Comparison of ENCODE assay signal across 11 mouse cellular contexts in genomic region chr11:54724353-54725034, GRCm38 (mm10).
DNase-seq lines count a peak whose midpoint lies in the region; ATAC-seq and TF ChIP-seq lines count a peak whose summit lies in the region.
"Had no signal": no experiment of that assay in that cellular context is flagged by ENCODE, and none has a peak within 500 bp of the region (broad histone marks: within the 10 kb centered on the region; RNA-seq: fewer than 3 reads in every experiment).

No protein-coding gene starts in this region.

- H3K4me3 ChIP-seq in heart, embryonic 12.5 days: no peak overlapping the region
- H3K4me3 ChIP-seq in heart, adult 2 months: no peak overlapping the region
- no peak overlapping the region for H3K4me3 ChIP-seq in neural tube, embryonic 13.5 days
- H3K4me3 ChIP-seq in forebrain, postnatal 0 days (ENCODE audit: low read depth, low read length): no peak overlapping the region
- H3K4me3 ChIP-seq in intestine, embryonic 15.5 days (replicated peaks): no peak overlapping the region
- H3K4me3 ChIP-seq: embryonic facial prominence, embryonic 15.5 days; neural tube, embryonic 15.5 days had no signal

- peak overlapping the region; percentile 80 for H3K27ac ChIP-seq in heart, embryonic 12.5 days (ENCODE audit: poor library complexity, severe bottlenecking)
- no peak overlapping the region for H3K27ac ChIP-seq in heart, adult 2 months
- 0 out of 2 replicates have a peak overlapping the region, but pooled peaks have one; percentile 18 for H3K27ac ChIP-seq in neural tube, embryonic 13.5 days (replicated peaks)
- H3K27ac ChIP-seq in forebrain, postnatal 0 days (ENCODE audit: low read depth, low read length): no peak overlapping the region
- no peak overlapping the region for H3K27ac ChIP-seq in intestine, embryonic 15.5 days
- H3K27ac ChIP-seq: embryonic facial prominence, embryonic 15.5 days; neural tube, embryonic 15.5 days had no signal

- no peak for ATAC-seq in heart, embryonic 12.5 days (ENCODE audit: insufficient number of reproducible peaks, low FRiP score)
- no peak for ATAC-seq in neural tube, embryonic 13.5 days (ENCODE audit: low read depth)
- ATAC-seq in forebrain, postnatal 0 days: peak; percentile 59; the same call in 1 of the 2 replicates
- no peak for ATAC-seq in intestine, embryonic 15.5 days
- ATAC-seq: Patski had no signal

- H3K9ac ChIP-seq in heart, embryonic 12.5 days: peak overlapping the region; percentile 15; the same call in 1 of the 2 replicates
- H3K9ac ChIP-seq in heart, adult 2 months (ENCODE audit: low read depth, low read length): no peak overlapping the region
- no peak overlapping the region for H3K9ac ChIP-seq in neural tube, embryonic 13.5 days
- no peak overlapping the region for H3K9ac ChIP-seq in forebrain, postnatal 0 days
- no peak overlapping the region for H3K9ac ChIP-seq in intestine, embryonic 15.5 days
- H3K9ac ChIP-seq: embryonic facial prominence, embryonic 15.5 days; neural tube, embryonic 15.5 days had no signal

- TF ChIP-seq EP300 in heart, adult 2 months (IDR thresholded peaks at IDR 0.05; ENCODE audit: insufficient read depth, low read depth, low read length): no peak

- peaks cover 23% of the 10 kb centered on the region for H3K36me3 ChIP-seq in heart, embryonic 12.5 days
- peaks cover 6% of the 10 kb centered on the region for H3K36me3 ChIP-seq in heart, adult 2 months (ENCODE audit: control insufficient read depth, insufficient read depth, low read length)
- H3K36me3 ChIP-seq in neural tube, embryonic 13.5 days: peaks cover 57% of the 10 kb centered on the region
- peaks cover 28% of the 10 kb centered on the region for H3K36me3 ChIP-seq in forebrain, postnatal 0 days (ENCODE audit: insufficient read depth)
- H3K36me3 ChIP-seq in intestine, embryonic 15.5 days: peaks cover 14% of the 10 kb centered on the region

- TF ChIP-seq POLR2A in heart, adult 2 months (IDR thresholded peaks at IDR 0.05; ENCODE audit: insufficient read depth, low read depth, low read length): no peak

- H3K27me3 ChIP-seq in heart, embryonic 12.5 days (replicated peaks): no peaks in the 10 kb centered on the region
- H3K27me3 ChIP-seq in heart, adult 2 months (ENCODE audit: control insufficient read depth, insufficient read depth, low read length): no peaks in the 10 kb centered on the region
- no peaks in the 10 kb centered on the region for H3K27me3 ChIP-seq in neural tube, embryonic 13.5 days
- no peaks in the 10 kb centered on the region for H3K27me3 ChIP-seq in forebrain, postnatal 0 days (ENCODE audit: insufficient read depth, low read length)
- no peaks in the 10 kb centered on the region for H3K27me3 ChIP-seq in intestine, embryonic 15.5 days (replicated peaks)
- H3K27me3 ChIP-seq: embryonic facial prominence, embryonic 15.5 days; neural tube, embryonic 15.5 days; Patski had no signal

- H3K79me2 ChIP-seq in heart, adult 2 months (replicated peaks; ENCODE audit: control insufficient read depth, insufficient read depth, low read length): no peaks in the 10 kb centered on the region

- intact Hi-C loops in heart, adult 2 months (cut with DNase I): no loop called here

- DNase-seq in heart, adult 2 months: no peak
- DNase-seq in neural tube, embryonic 10.5 days (ENCODE audit: extremely low spot score, low spot score): no peak
- DNase-seq in forebrain, postnatal 0 days: peak; percentile 45
- DNase-seq in mesoderm, embryonic 11.5 days (ENCODE audit: low read depth, low spot score): peak; percentile 29
- DNase-seq in liver: no peak

- no peak for TF ChIP-seq CTCF in heart, adult 2 months (IDR thresholded peaks at IDR 0.05)
- TF ChIP-seq CTCF in forebrain, postnatal 0 days (IDR thresholded peaks at IDR 0.05; ENCODE audit: low read depth): no peak

- peaks cover 50% of the 10 kb centered on the region for H3K4me1 ChIP-seq in heart, embryonic 12.5 days (replicated peaks)
- H3K4me1 ChIP-seq in heart, adult 2 months (ENCODE audit: control insufficient read depth, insufficient read depth, low read length): peaks cover 18% of the 10 kb centered on the region
- peaks cover 14% of the 10 kb centered on the region for H3K4me1 ChIP-seq in neural tube, embryonic 13.5 days (replicated peaks)
- H3K4me1 ChIP-seq in forebrain, postnatal 0 days (ENCODE audit: insufficient read depth): no peaks in the 10 kb centered on the region
- H3K4me1 ChIP-seq in intestine, embryonic 15.5 days (replicated peaks): no peaks in the 10 kb centered on the region
- H3K4me1 ChIP-seq: embryonic facial prominence, embryonic 15.5 days had no signal

- WGBS in heart, embryonic 12.5 days: 57% methylated on average over 4 of the region's 4 CpGs
- WGBS in heart, adult 2 months: 49% methylated on average over 4 of the region's 4 CpGs
- 90% methylated on average over 4 of the region's 4 CpGs for WGBS in neural tube, embryonic 13.5 days
- WGBS in forebrain, postnatal 0 days: 53% methylated on average over 4 of the region's 4 CpGs
- WGBS in intestine, embryonic 15.5 days: 85% methylated on average over 4 of the region's 4 CpGs

- no peaks in the 10 kb centered on the region for H3K9me3 ChIP-seq in heart, embryonic 12.5 days (replicated peaks)
- no peaks in the 10 kb centered on the region for H3K9me3 ChIP-seq in neural tube, embryonic 13.5 days
- no peaks in the 10 kb centered on the region for H3K9me3 ChIP-seq in forebrain, postnatal 0 days (ENCODE audit: low read length)
- H3K9me3 ChIP-seq in intestine, embryonic 15.5 days: no peaks in the 10 kb centered on the region
- H3K9me3 ChIP-seq: embryonic facial prominence, embryonic 15.5 days; neural tube, embryonic 15.5 days had no signal

- H3K4me2 ChIP-seq in heart, embryonic 12.5 days: no peak overlapping the region
- H3K4me2 ChIP-seq in neural tube, embryonic 13.5 days: no peak overlapping the region
- H3K4me2 ChIP-seq in forebrain, postnatal 0 days (ENCODE audit: low read depth): no peak overlapping the region
- no peak overlapping the region for H3K4me2 ChIP-seq in intestine, embryonic 15.5 days (replicated peaks)
- H3K4me2 ChIP-seq: embryonic facial prominence, embryonic 15.5 days; neural tube, embryonic 15.5 days had no signal

Comparison
In these comparisons a context has a peak if more than half of its experiments do, and no peak if none do; other contexts are left out.
1. H3K27ac ChIP-seq: peak in heart, embryonic 12.5 days (single experiment) and neural tube, embryonic 13.5 days (single experiment); none in heart, adult 2 months (single experiment), forebrain, postnatal 0 days (single experiment) and intestine, embryonic 15.5 days (single experiment).
2. DNase-seq: peak in forebrain, postnatal 0 days (single experiment) and mesoderm, embryonic 11.5 days (single experiment); none in heart, adult 2 months (0 of 2), neural tube, embryonic 10.5 days (single experiment) and liver (single experiment).